Mouse (Mus musculus) liver, adult 2 months (tissue): Measurements from ENCODE around the gene Dnase1l2. TPM values are rescaled to one million over a fixed set of nuclear protein-coding genes. Genes with fewer than 3 reads are reported as not detected.

Experiments used
- DNase-seq: peaks from one replicate; pipeline ENCODE4 v3.0.0-alpha.2; 2011; ENCODE audit warnings: low read depth, low spot score; ENCODE audit errors: extremely low read depth
- H3K27ac ChIP-seq: fragments of 200-500 bp; replicated peaks from 2 replicates; pipeline ENCODE4 v1.5.1; 2012; ENCODE audit warnings: low read depth, mild to moderate bottlenecking, control low read depth, inconsistent platforms, low read length; ENCODE audit not compliant: insufficient read depth
- H3K27me3 ChIP-seq: fragments of 200-500 bp; 2 replicates; pipeline ENCODE4 v1.6.1; 2012; ENCODE audit warnings: mild to moderate bottlenecking, moderate library complexity, low read length, inconsistent platforms; ENCODE audit not compliant: control insufficient read depth, insufficient read depth
- H3K36me3 ChIP-seq: fragments of 200-500 bp; 2 replicates; pipeline ENCODE4 v1.6.1; 2012; ENCODE audit warnings: low read length, inconsistent platforms; ENCODE audit not compliant: control insufficient read depth, insufficient read depth
- H3K4me1 ChIP-seq: fragments of 200-500 bp; 2 replicates; pipeline ENCODE4 v1.6.1; 2011; ENCODE audit warnings: low read length; ENCODE audit not compliant: control insufficient read depth, insufficient read depth
- H3K4me3 ChIP-seq: fragments of 200-500 bp; 2 replicates; pipeline ENCODE4 v1.5.1; 2011; ENCODE audit warnings: low read depth, mild to moderate bottlenecking, control low read depth, low read length, moderate library complexity; ENCODE audit not compliant: insufficient read depth
- H3K79me2 ChIP-seq: fragments of 200-500 bp; 2 replicates; pipeline ENCODE4 v1.6.1; 2012; ENCODE audit warnings: inconsistent platforms, mild to moderate bottlenecking, low read length, moderate library complexity; ENCODE audit not compliant: control insufficient read depth, insufficient read depth
- H3K9ac ChIP-seq: fragments of 200-500 bp; 2 replicates; pipeline ENCODE4 v1.6.1; 2012; ENCODE audit warnings: low read depth, mild to moderate bottlenecking, control low read depth, inconsistent platforms, low read length
- CTCF ChIP-seq: fragments of 200-500 bp; IDR thresholded peaks from 2 replicates; pipeline ENCODE4 v1.5.1; 2011; ENCODE audit warnings: low read depth, low read length, control low read depth
- POLR2A ChIP-seq: fragments of 200-500 bp; IDR thresholded peaks from 2 replicates; pipeline ENCODE4 v1.6.1; 2011; ENCODE audit warnings: low read length, control low read depth; ENCODE audit not compliant: insufficient read depth; ENCODE audit errors: extremely low read depth
- WGBS: fragments of 180-500 bp; shearing (Covaris S2); methylation state at CpG from one replicate; pipeline ENCODE4 v1.1.7; 2018; 5-methylcytosine and 5-hydroxymethylcytosine counted together
- polyA plus RNA-seq: library from polyadenylated mRNA; depleted of rRNA; stranded (reverse); fragments of >200 nt; gene quantifications from 2 replicates; pipeline ENCODE4 v1.2.3, GENCODE M21; 2012
- total RNA-seq: library from RNA; depleted of rRNA; stranded (reverse); fragments of >200 nt; gene quantifications from 2 replicates; pipeline ENCODE4 v1.2.3, GENCODE M21; 2014

Dnase1l2 gene
- total and polyA plus RNA-seq, 2 experiments = 0.74 to 2.4 TPM

DNA sequence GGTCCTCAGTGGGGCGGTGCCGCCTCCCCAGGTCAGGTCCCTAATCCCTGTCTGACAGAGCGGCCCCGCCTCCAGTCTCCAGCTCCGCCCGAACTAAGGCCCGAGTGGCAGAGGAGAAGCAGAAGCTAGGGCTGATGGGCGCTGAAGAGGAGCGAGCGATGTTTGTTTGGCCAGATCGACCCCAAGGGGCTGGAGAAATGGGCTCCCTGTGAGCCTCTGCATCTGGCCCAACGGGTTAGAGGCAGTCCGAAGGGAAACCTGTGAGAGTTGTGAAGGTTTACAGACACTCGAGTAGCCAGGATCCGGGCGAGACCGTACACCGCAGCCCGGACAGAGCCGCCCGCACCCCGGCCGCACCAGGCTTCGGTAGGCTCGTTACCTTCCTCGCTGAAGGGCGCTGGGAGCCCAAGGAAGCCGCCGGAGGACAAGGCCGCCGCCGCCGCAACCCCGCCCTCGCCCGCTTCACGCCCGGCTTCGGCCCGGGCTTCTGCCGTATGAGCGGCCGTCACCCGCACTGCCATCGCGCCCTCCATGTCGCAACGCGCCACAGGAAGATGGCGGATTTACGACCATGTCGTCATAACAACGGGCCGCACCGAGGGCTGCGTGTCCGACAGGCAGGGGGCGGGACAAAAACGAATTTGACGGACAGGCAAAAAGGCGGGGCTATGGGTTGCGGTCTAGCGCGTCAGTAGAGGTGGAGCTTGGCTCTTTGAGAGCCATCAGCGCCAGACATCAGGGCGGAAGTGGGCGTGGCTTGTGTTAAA lies 12.0 kb upstream of the Dnase1l2 start:
- peak overlapping the region; percentile 85 for H3K9ac ChIP-seq
- peaks cover 2% of the 10 kb centered on the region; the same call in 1 of the 2 replicates for H3K36me3 ChIP-seq
- no peaks in the 10 kb centered on the region; the same call in 1 of the 2 replicates for H3K79me2 ChIP-seq
- H3K4me3 ChIP-seq = peak overlapping the region; percentile 63
- under 1% methylated on average over 67 of the region's 67 CpGs for WGBS
- no peak for TF ChIP-seq CTCF
- peak; percentile 94 for TF ChIP-seq POLR2A
- DNase-seq = peak; percentile 97
- peak overlapping the region; percentile 86 for H3K27ac ChIP-seq
- peaks cover 4% of the 10 kb centered on the region for H3K4me1 ChIP-seq
- no peaks in the 10 kb centered on the region for H3K27me3 ChIP-seq

DNA sequence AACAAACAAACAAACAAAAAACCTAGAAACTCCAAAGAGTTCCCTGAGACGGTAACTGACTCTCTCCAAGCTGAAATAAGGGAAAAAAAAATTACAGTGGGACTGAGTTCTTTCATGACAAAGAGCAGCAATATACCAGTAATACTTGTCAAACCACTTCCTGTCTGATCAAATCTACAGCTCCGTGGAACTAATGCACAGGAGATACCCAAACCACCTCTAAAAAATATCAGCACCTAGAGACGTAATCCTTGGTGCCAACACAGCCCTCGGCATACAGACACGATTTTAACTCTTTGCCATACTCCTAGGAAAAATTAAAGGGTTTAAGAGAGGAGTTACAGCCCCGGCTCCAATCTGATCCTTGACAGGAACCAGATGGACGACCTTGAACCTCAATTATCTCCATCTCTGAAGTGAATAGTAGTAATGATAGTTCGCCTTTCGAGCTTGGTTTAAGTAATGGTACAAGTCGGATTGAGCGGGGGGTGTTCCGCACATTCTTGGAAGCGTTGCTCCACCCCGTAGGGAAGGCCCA lies 11.4 kb upstream of the Dnase1l2 start:
- Histone ChIP-seq H3K27me3 (no peaks in the 10 kb centered on the region), H3K36me3 (peaks cover 2% of the 10 kb centered on the region; the same call in 1 of the 2 replicates), H3K4me1 (peaks cover 4% of the 10 kb centered on the region), H3K79me2 (no peaks in the 10 kb centered on the region; the same call in 1 of the 2 replicates), H3K9ac (peak overlapping the region; percentile 23; the same call in 1 of the 2 replicates), H3K4me3 (peak overlapping the region; percentile 63), H3K27ac (no peak overlapping the region; the same call in 1 of the 2 replicates)
- no peak for DNase-seq
- TF ChIP-seq CTCF = no peak
- TF ChIP-seq POLR2A = no peak
- WGBS = 3% methylated on average over 14 of the region's 14 CpGs

DNA sequence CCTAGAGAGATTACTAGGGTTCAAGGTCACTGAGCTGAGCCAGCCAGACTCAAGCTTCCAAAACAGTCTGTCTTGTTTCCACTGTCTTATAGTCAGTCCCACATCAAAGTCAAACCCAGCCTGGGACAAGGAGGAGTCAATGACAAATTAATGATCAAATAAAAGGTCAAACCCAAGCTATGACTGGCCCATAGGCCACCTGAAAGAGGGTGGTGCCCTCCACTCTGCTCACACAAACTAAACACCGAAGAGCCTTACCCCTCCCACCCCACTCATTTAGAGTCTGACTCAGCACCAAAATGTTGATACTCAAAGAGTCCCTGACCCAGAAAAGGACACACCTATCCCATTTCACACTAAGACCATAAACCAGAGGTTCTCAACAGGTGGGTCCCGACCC lies 10.5 kb upstream of the Dnase1l2 start:
- Histone ChIP-seq H3K27ac (no peak overlapping the region), H3K9ac (no peak overlapping the region), H3K4me3 (no peak overlapping the region), H3K4me1 (peaks cover 4% of the 10 kb centered on the region), H3K27me3 (no peaks in the 10 kb centered on the region), H3K36me3 (peaks cover 4% of the 10 kb centered on the region; the same call in 1 of the 2 replicates), H3K79me2 (no peaks in the 10 kb centered on the region; the same call in 1 of the 2 replicates)
- DNase-seq = no peak
- TF ChIP-seq POLR2A = no peak
- TF ChIP-seq CTCF = no peak
- WGBS = 52% methylated on average over 2 of the region's 2 CpGs

DNA sequence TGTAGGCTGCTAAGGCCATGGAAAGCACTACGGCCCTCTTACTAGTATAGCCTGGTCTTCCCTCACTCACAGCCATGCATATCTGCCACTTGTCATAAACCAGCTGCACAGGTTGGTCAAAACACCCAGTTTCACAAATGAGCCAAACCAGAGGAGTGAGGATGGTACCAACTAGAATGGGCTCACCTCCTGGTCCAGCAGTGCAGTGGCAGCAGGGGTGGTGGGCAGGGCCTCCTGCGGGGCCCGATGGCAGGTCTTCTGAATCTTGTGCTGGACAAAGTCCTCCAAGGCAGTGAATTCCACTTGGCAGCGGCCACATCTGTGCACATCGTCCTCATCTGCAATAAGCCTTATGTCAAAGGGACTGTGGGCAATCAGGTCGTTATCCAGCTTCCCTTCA lies 8.3 kb upstream of the Dnase1l2 start:
- Histone ChIP-seq H3K4me3 (no peak overlapping the region), H3K27me3 (no peaks in the 10 kb centered on the region), H3K4me1 (peaks cover 4% of the 10 kb centered on the region), H3K36me3 (peaks cover 9% of the 10 kb centered on the region; the same call in 1 of the 2 replicates), H3K27ac (no peak overlapping the region), H3K9ac (no peak overlapping the region), H3K79me2 (no peaks in the 10 kb centered on the region; the same call in 1 of the 2 replicates)
- no peak for TF ChIP-seq POLR2A
- TF ChIP-seq CTCF = no peak
- no peak for DNase-seq
- whole genome bisulfite sequencing = 92% methylated on average over 6 of the region's 6 CpGs

DNA sequence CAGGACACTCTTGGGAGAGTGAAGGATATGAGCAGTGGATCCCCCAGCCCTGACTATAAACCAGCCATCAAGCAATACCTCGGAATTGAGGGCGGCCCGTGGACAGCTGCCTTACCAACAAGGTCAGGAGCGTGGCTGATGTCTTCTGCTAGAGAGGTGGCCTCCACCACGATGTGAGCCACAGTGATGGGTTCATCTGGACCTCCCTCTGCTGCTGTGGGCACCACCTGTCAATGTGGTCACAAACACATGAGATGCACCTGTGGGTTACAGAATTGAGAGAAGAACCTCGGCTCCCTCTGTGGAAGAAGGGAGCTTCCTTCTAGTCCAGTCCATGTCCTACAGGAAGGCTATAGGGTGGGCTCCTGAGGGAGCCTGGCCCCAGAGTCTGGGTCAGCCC lies 6.6 kb upstream of the Dnase1l2 start:
- no peak overlapping the region for H3K4me3 ChIP-seq
- no peak for TF ChIP-seq CTCF
- TF ChIP-seq POLR2A = no peak
- H3K36me3 ChIP-seq = peaks cover 9% of the 10 kb centered on the region; the same call in 1 of the 2 replicates
- 93% methylated on average over 6 of the region's 6 CpGs for WGBS
- H3K27ac ChIP-seq = no peak overlapping the region
- DNase-seq = no peak
- H3K9ac ChIP-seq = no peak overlapping the region
- no peaks in the 10 kb centered on the region for H3K27me3 ChIP-seq
- H3K4me1 ChIP-seq = no peaks in the 10 kb centered on the region; the same call in 1 of the 2 replicates
- no peaks in the 10 kb centered on the region; the same call in 1 of the 2 replicates for H3K79me2 ChIP-seq
